Mouse (Mus musculus) lung, postnatal 0 days (tissue): ENCODE measurements at regions not wholly inside any gene's neighbourhood (a gene's known extent, or its start where the extent isn't known, plus 50 kb on each side); places are given as distances from the start of the nearest gene placed in this dataset.

ENCODE experiments used
- ATAC-seq: fragments of 200-750 bp; cut with Nextera tagmentation; 2 replicates; pipeline ENCODE4 v1.8.0; 2017; ENCODE audit warnings: moderate library complexity
- DNase-seq: peaks from one replicate; pipeline ENCODE4 v3.0.0-alpha.2; 2016; ENCODE audit warnings: low spot score
- H3K27ac ChIP-seq: fragments of 300-500 bp; sonication (generic); 2 replicates; pipeline ENCODE4 v1.5.1; 2014; ENCODE audit warnings: antibody characterized with exemption, mild to moderate bottlenecking, low read length, mixed read lengths
- H3K27me3 ChIP-seq: fragments of 300-500 bp; sonication (generic); replicated peaks from 2 replicates; pipeline ENCODE4 v1.6.1; 2014; ENCODE audit warnings: low read length, mixed read lengths; ENCODE audit not compliant: insufficient read depth
- H3K36me3 ChIP-seq: fragments of 300-500 bp; sonication (generic); 2 replicates; pipeline ENCODE4 v1.6.1; 2014; ENCODE audit warnings: low read length, mixed read lengths; ENCODE audit not compliant: insufficient read depth
- H3K4me1 ChIP-seq: fragments of 300-500 bp; sonication (generic); 2 replicates; pipeline ENCODE4 v1.6.1; 2014; ENCODE audit warnings: antibody characterized with exemption, low read depth, low read length, mixed read lengths; ENCODE audit not compliant: insufficient read depth
- H3K4me2 ChIP-seq: fragments of 300-500 bp; sonication (generic); replicated peaks from 2 replicates; pipeline ENCODE4 v1.6.1; 2014; ENCODE audit warnings: low read depth, mild to moderate bottlenecking, low read length, moderate library complexity, mixed read lengths
- H3K4me3 ChIP-seq: fragments of 300-500 bp; sonication (generic); 2 replicates; pipeline ENCODE4 v1.5.1; 2014; ENCODE audit warnings: low read depth, low read length
- H3K9ac ChIP-seq: fragments of 300-500 bp; sonication (generic); replicated peaks from 2 replicates; pipeline ENCODE4 v1.6.1; 2014; ENCODE audit warnings: low read depth, mild to moderate bottlenecking
- H3K9me3 ChIP-seq: fragments of 300-500 bp; sonication (generic); 2 replicates; pipeline ENCODE4 v1.6.1; 2016; ENCODE audit warnings: low read length, mixed read lengths
- CTCF ChIP-seq: IDR thresholded peaks from 2 replicates; pipeline ENCODE4 v1.5.1; 2016; ENCODE audit warnings: antibody characterized with exemption, mild to moderate bottlenecking
- EP300 ChIP-seq: IDR thresholded peaks from 2 replicates; pipeline ENCODE4 v1.6.1; 2016; ENCODE audit warnings: antibody characterized with exemption, mild to moderate bottlenecking, control low read depth
- WGBS: fragments of 180-500 bp; shearing (Covaris S2); extraction: QIAGEN DNeasy Blood & Tissue Kit; methylation state at CpG from one replicate; pipeline ENCODE4 v1.1.7; 2014; 5-methylcytosine and 5-hydroxymethylcytosine counted together

GRCm38 (mm10) chr8:10893709-10894108 lies 114.5 kb downstream of the Irs2 start:
- Histone ChIP-seq H3K9ac (no peak overlapping the region), H3K27ac (no peak overlapping the region), H3K36me3 (no peaks in the 10 kb centered on the region), H3K4me2 (no peak overlapping the region), H3K9me3 (no peaks in the 10 kb centered on the region), H3K27me3 (no peaks in the 10 kb centered on the region), H3K4me1 (no peaks in the 10 kb centered on the region), H3K4me3 (no peak overlapping the region)
- 70% methylated on average over 5 of the region's 5 CpGs for WGBS
- no peak for TF ChIP-seq CTCF
- no peak for TF ChIP-seq EP300
- ATAC-seq (no peak), DNase-seq (no peak)

- H3K4me1 ChIP-seq: no peaks in the 10 kb centered on the region
- no peak for TF ChIP-seq CTCF
- TF ChIP-seq EP300: no peak
- no peak overlapping the region for H3K9ac ChIP-seq
- no peaks in the 10 kb centered on the region for H3K27me3 ChIP-seq
- H3K4me3 ChIP-seq: no peak overlapping the region
- WGBS: 89% methylated on average over 2 of the region's 2 CpGs
- no peaks in the 10 kb centered on the region for H3K36me3 ChIP-seq
- no peak overlapping the region for H3K4me2 ChIP-seq
- no peaks in the 10 kb centered on the region for H3K9me3 ChIP-seq
- ATAC-seq (no peak), DNase-seq (no peak)
- H3K27ac ChIP-seq: no peak overlapping the region
Measured at GRCm38 (mm10) chr8:10891906-10892305, 116.4 kb downstream of the Irs2 start.

GRCm38 (mm10) chr8:10891440-10891839 lies 116.8 kb downstream of the Irs2 start:
- ATAC-seq (no peak), DNase-seq (no peak)
- Histone ChIP-seq H3K4me3 (no peak overlapping the region), H3K9ac (no peak overlapping the region), H3K9me3 (no peaks in the 10 kb centered on the region), H3K27me3 (no peaks in the 10 kb centered on the region), H3K4me1 (no peaks in the 10 kb centered on the region), H3K27ac (no peak overlapping the region), H3K36me3 (no peaks in the 10 kb centered on the region), H3K4me2 (no peak overlapping the region)
- TF ChIP-seq CTCF: no peak
- TF ChIP-seq EP300: no peak
- WGBS: 78% methylated on average over 5 of the region's 5 CpGs

GRCm38 (mm10) chr8:10885452-10885851 lies 122.8 kb downstream of the Irs2 start:
- ATAC-seq: no peak

GRCm38 (mm10) chr8:10883418-10883817 lies 124.8 kb downstream of the Irs2 start:
- DNase-seq: no peak
- WGBS: 64% methylated on average over 7 of the region's 7 CpGs
- Histone ChIP-seq H3K4me3 (no peak overlapping the region), H3K4me2 (no peak overlapping the region), H3K27me3 (no peaks in the 10 kb centered on the region), H3K9ac (no peak overlapping the region), H3K4me1 (no peaks in the 10 kb centered on the region), H3K27ac (no peak overlapping the region), H3K36me3 (no peaks in the 10 kb centered on the region), H3K9me3 (no peaks in the 10 kb centered on the region)
- TF ChIP-seq EP300 (no peak), CTCF (no peak)
- ATAC-seq: no peak

More at GRCm38 (mm10) chr8:10885452-10885851, 122.8 kb downstream of the Irs2 start:
- Histone ChIP-seq H3K27ac (no peak overlapping the region), H3K4me2 (no peak overlapping the region), H3K36me3 (no peaks in the 10 kb centered on the region), H3K9me3 (no peaks in the 10 kb centered on the region), H3K4me1 (no peaks in the 10 kb centered on the region), H3K9ac (no peak overlapping the region), H3K4me3 (no peak overlapping the region), H3K27me3 (no peaks in the 10 kb centered on the region)
- WGBS: 84% methylated on average over 3 of the region's 3 CpGs
- TF ChIP-seq CTCF (no peak), EP300 (no peak)
- no peak for DNase-seq

GRCm38 (mm10) chr8:10882381-10882780 lies 125.9 kb downstream of the Irs2 start:
- H3K36me3 ChIP-seq: no peaks in the 10 kb centered on the region

GRCm38 (mm10) chr8:10879883-10880282 lies 128.4 kb downstream of the Irs2 start:
- 57% methylated on average over 6 of the region's 6 CpGs for whole genome bisulfite sequencing
- no peak overlapping the region for H3K27ac ChIP-seq

More at GRCm38 (mm10) chr8:10882381-10882780, 125.9 kb downstream of the Irs2 start:
- Histone ChIP-seq H3K9ac (no peak overlapping the region), H3K27ac (no peak overlapping the region), H3K9me3 (no peaks in the 10 kb centered on the region), H3K27me3 (no peaks in the 10 kb centered on the region), H3K4me3 (no peak overlapping the region), H3K4me1 (no peaks in the 10 kb centered on the region), H3K4me2 (no peak overlapping the region)
- no peak for TF ChIP-seq EP300
- no peak for TF ChIP-seq CTCF
- no peak for ATAC-seq
- 51% methylated on average over 5 of the region's 5 CpGs for WGBS
- DNase-seq: no peak

More at GRCm38 (mm10) chr8:10879883-10880282, 128.4 kb downstream of the Irs2 start:
- DNase-seq (no peak), ATAC-seq (no peak)
- no peaks in the 10 kb centered on the region for H3K9me3 ChIP-seq
- no peaks in the 10 kb centered on the region for H3K27me3 ChIP-seq
- H3K4me2 ChIP-seq: no peak overlapping the region
- no peak overlapping the region for H3K4me3 ChIP-seq
- no peaks in the 10 kb centered on the region for H3K36me3 ChIP-seq
- H3K4me1 ChIP-seq: no peaks in the 10 kb centered on the region
- H3K9ac ChIP-seq: no peak overlapping the region
- TF ChIP-seq EP300 (no peak), CTCF (no peak)
